Mouse (Mus musculus) forebrain, embryonic 13.5 days (tissue): ENCODE measurements around the gene Traf1. TPM values are rescaled to one million over a fixed set of nuclear protein-coding genes. Genes with fewer than 3 reads are reported as not detected.

Experiments used
- ATAC-seq: fragments of 200-750 bp; cut with Nextera tagmentation; 2 replicates; pipeline ENCODE4 v1.8.0; 2017
- H3K27ac ChIP-seq: fragments of 300-500 bp; sonication (generic); 2 replicates; pipeline ENCODE4 v1.5.1; 2015; ENCODE audit warnings: inconsistent platforms, mild to moderate bottlenecking, moderate library complexity
- H3K27me3 ChIP-seq: fragments of 300-500 bp; sonication (generic); 2 replicates; pipeline ENCODE4 v1.6.1; 2015; ENCODE audit warnings: mild to moderate bottlenecking, inconsistent platforms
- H3K36me3 ChIP-seq: fragments of 300-500 bp; sonication (generic); 2 replicates; pipeline ENCODE4 v1.6.1; 2015; ENCODE audit warnings: mild to moderate bottlenecking, inconsistent platforms; ENCODE audit not compliant: poor library complexity, severe bottlenecking
- H3K4me1 ChIP-seq: fragments of 300-500 bp; sonication (generic); 2 replicates; pipeline ENCODE4 v1.6.1; 2015; ENCODE audit warnings: inconsistent platforms
- H3K4me2 ChIP-seq: fragments of 300-500 bp; sonication (generic); 2 replicates; pipeline ENCODE4 v1.6.1; 2015; ENCODE audit warnings: inconsistent platforms, mild to moderate bottlenecking, moderate library complexity
- H3K4me3 ChIP-seq: fragments of 300-500 bp; sonication (generic); 2 replicates; pipeline ENCODE4 v1.5.1; 2015; ENCODE audit warnings: mild to moderate bottlenecking, inconsistent platforms
- H3K9ac ChIP-seq: fragments of 300-500 bp; sonication (generic); 2 replicates; pipeline ENCODE4 v1.6.1; 2015; ENCODE audit warnings: mild to moderate bottlenecking, inconsistent platforms
- H3K9me3 ChIP-seq: fragments of 300-500 bp; sonication (generic); replicated peaks from 2 replicates; pipeline ENCODE4 v1.6.1; 2016; ENCODE audit warnings: inconsistent platforms
- WGBS: fragments of 180-500 bp; shearing (Covaris S2); methylation state at CpG from one replicate; pipeline ENCODE4 v1.1.7; 2015; 5-methylcytosine and 5-hydroxymethylcytosine counted together
- polyA plus RNA-seq: library from polyadenylated mRNA; unstranded; fragments of >200 nt; fragmentation: Nextera tagmentation; extraction: Ambion mirVana; gene quantifications from 2 replicates; pipeline ENCODE4 v1.2.1, GENCODE M21; 2015

The Traf1 gene
- polyA plus RNA-seq, 1 experiment from 2014 or later, result 0.13 TPM

- peaks cover 10% of the 10 kb centered on the region; the same call in 1 of the 2 replicates for H3K36me3 ChIP-seq
- no peak overlapping the region for H3K4me3 ChIP-seq
- no peak overlapping the region for H3K4me2 ChIP-seq
- H3K4me1 ChIP-seq, result peaks cover 12% of the 10 kb centered on the region
- no peaks in the 10 kb centered on the region for H3K9me3 ChIP-seq
- WGBS, result 80% methylated on average over 6 of the region's 6 CpGs
- H3K9ac ChIP-seq, result no peak overlapping the region
- H3K27ac ChIP-seq, result no peak overlapping the region
- ATAC-seq, result no peak
- 0 out of 2 replicates have a peak, but pooled peaks cover 4% of the 10 kb centered on the region for H3K27me3 ChIP-seq
Observed at GRCm38 (mm10) chr2:34906426-34906825, 55.1 kb downstream of the Traf1 start.

GRCm38 (mm10) chr2:34904849-34905542 is 56.6 kb downstream of the Traf1 start:
- H3K27ac ChIP-seq, result peak overlapping the region; percentile 67
- H3K4me1 ChIP-seq, result peaks cover 12% of the 10 kb centered on the region
- no peaks in the 10 kb centered on the region for H3K9me3 ChIP-seq
- H3K4me3 ChIP-seq, result peak overlapping the region; percentile 33
- H3K4me2 ChIP-seq, result peak overlapping the region; percentile 60
- no peaks in the 10 kb centered on the region for H3K27me3 ChIP-seq
- ATAC-seq, result peak; percentile 97
- peaks cover 10% of the 10 kb centered on the region; the same call in 1 of the 2 replicates for H3K36me3 ChIP-seq
- under 1% methylated on average over 34 of the region's 34 CpGs for WGBS
- H3K9ac ChIP-seq, result peak overlapping the region; percentile 47

GRCm38 (mm10) chr2:34903652-34904405 is 57.7 kb downstream of the Traf1 start:
- H3K27ac ChIP-seq, result 0 out of 2 replicates have a peak overlapping the region, but pooled peaks have one; percentile 67
- no peak overlapping the region for H3K9ac ChIP-seq
- peak overlapping the region; percentile 60 for H3K4me2 ChIP-seq
- H3K27me3 ChIP-seq, result no peaks in the 10 kb centered on the region
- no peak for ATAC-seq
- WGBS, result 85% methylated on average over 4 of the region's 4 CpGs
- no peaks in the 10 kb centered on the region for H3K9me3 ChIP-seq
- no peak overlapping the region for H3K4me3 ChIP-seq
- peaks cover 10% of the 10 kb centered on the region; the same call in 1 of the 2 replicates for H3K36me3 ChIP-seq
- H3K4me1 ChIP-seq, result peaks cover 12% of the 10 kb centered on the region

- WGBS, result 88% methylated on average over 7 of the region's 7 CpGs
- Histone ChIP-seq H3K27ac (no peak overlapping the region), H3K4me3 (no peak overlapping the region), H3K27me3 (no peaks in the 10 kb centered on the region), H3K9ac (no peak overlapping the region), H3K4me1 (peaks cover 12% of the 10 kb centered on the region), H3K36me3 (peaks cover 10% of the 10 kb centered on the region; the same call in 1 of the 2 replicates), H3K4me2 (no peak overlapping the region), H3K9me3 (no peaks in the 10 kb centered on the region)
- no peak for ATAC-seq
Observed at GRCm38 (mm10) chr2:34903191-34903590, 58.4 kb downstream of the Traf1 start.

- no peak overlapping the region for H3K4me3 ChIP-seq
- peaks cover 12% of the 10 kb centered on the region for H3K4me1 ChIP-seq
- WGBS, result 86% methylated on average over 6 of the region's 6 CpGs
- no peak overlapping the region for H3K9ac ChIP-seq
- ATAC-seq, result no peak
- no peak overlapping the region for H3K27ac ChIP-seq
- peaks cover 10% of the 10 kb centered on the region; the same call in 1 of the 2 replicates for H3K36me3 ChIP-seq
- no peak overlapping the region for H3K4me2 ChIP-seq
- H3K27me3 ChIP-seq, result no peaks in the 10 kb centered on the region
- H3K9me3 ChIP-seq, result no peaks in the 10 kb centered on the region
Observed at GRCm38 (mm10) chr2:34902731-34903130, 58.8 kb downstream of the Traf1 start.

GRCm38 (mm10) chr2:34901726-34902125 is 59.8 kb downstream of the Traf1 start:
- Histone ChIP-seq H3K27ac (no peak overlapping the region), H3K4me1 (peaks cover 12% of the 10 kb centered on the region), H3K4me2 (no peak overlapping the region), H3K4me3 (no peak overlapping the region), H3K9me3 (no peaks in the 10 kb centered on the region), H3K27me3 (no peaks in the 10 kb centered on the region), H3K9ac (no peak overlapping the region), H3K36me3 (peaks cover 10% of the 10 kb centered on the region; the same call in 1 of the 2 replicates)
- no peak for ATAC-seq
- WGBS, result 74% methylated on average over 4 of the region's 4 CpGs

- H3K27me3 ChIP-seq, result no peaks in the 10 kb centered on the region
- H3K4me1 ChIP-seq, result peaks cover 10% of the 10 kb centered on the region
- no peak overlapping the region for H3K4me2 ChIP-seq
- WGBS, result 90% methylated on average over 1 of the region's 1 CpGs
- H3K27ac ChIP-seq, result no peak overlapping the region
- no peaks in the 10 kb centered on the region for H3K9me3 ChIP-seq
- peaks cover 10% of the 10 kb centered on the region; the same call in 1 of the 2 replicates for H3K36me3 ChIP-seq
- ATAC-seq, result no peak
- H3K9ac ChIP-seq, result no peak overlapping the region
- no peak overlapping the region for H3K4me3 ChIP-seq
Observed at GRCm38 (mm10) chr2:34900412-34900811, 61.2 kb downstream of the Traf1 start.

GRCm38 (mm10) chr2:34899682-34900081 is 61.9 kb downstream of the Traf1 start:
- no peak for ATAC-seq
- peaks cover 10% of the 10 kb centered on the region; the same call in 1 of the 2 replicates for H3K36me3 ChIP-seq
- no peak overlapping the region for H3K4me2 ChIP-seq
- H3K9me3 ChIP-seq, result no peaks in the 10 kb centered on the region
- WGBS, result 88% methylated on average over 11 of the region's 11 CpGs
- H3K4me3 ChIP-seq, result no peak overlapping the region
- no peak overlapping the region for H3K27ac ChIP-seq
- H3K27me3 ChIP-seq, result no peaks in the 10 kb centered on the region
- H3K4me1 ChIP-seq, result peaks cover 7% of the 10 kb centered on the region
- H3K9ac ChIP-seq, result no peak overlapping the region

- H3K4me1 ChIP-seq, result no peaks in the 10 kb centered on the region
- no peak overlapping the region for H3K9ac ChIP-seq
- H3K4me2 ChIP-seq, result no peak overlapping the region
- no peaks in the 10 kb centered on the region for H3K27me3 ChIP-seq
- 19% methylated on average over 10 of the region's 10 CpGs for WGBS
- no peak overlapping the region for H3K4me3 ChIP-seq
- no peak overlapping the region for H3K27ac ChIP-seq
- ATAC-seq, result no peak
- H3K9me3 ChIP-seq, result no peaks in the 10 kb centered on the region
- H3K36me3 ChIP-seq, result peaks cover 10% of the 10 kb centered on the region; the same call in 1 of the 2 replicates
Observed at GRCm38 (mm10) chr2:34897820-34898219, 63.8 kb downstream of the Traf1 start.

- no peak for ATAC-seq
- H3K9ac ChIP-seq, result no peak overlapping the region
- 88% methylated on average over 17 of the region's 17 CpGs for WGBS
- H3K4me1 ChIP-seq, result no peaks in the 10 kb centered on the region
- H3K9me3 ChIP-seq, result no peaks in the 10 kb centered on the region
- no peak overlapping the region for H3K4me2 ChIP-seq
- no peak overlapping the region for H3K4me3 ChIP-seq
- H3K36me3 ChIP-seq, result peaks cover 3% of the 10 kb centered on the region; the same call in 1 of the 2 replicates
- no peaks in the 10 kb centered on the region for H3K27me3 ChIP-seq
- H3K27ac ChIP-seq, result no peak overlapping the region
Observed at GRCm38 (mm10) chr2:34896821-34897460, 64.6 kb downstream of the Traf1 start.

- H3K9ac ChIP-seq, result no peak overlapping the region
- WGBS, result 85% methylated on average over 19 of the region's 19 CpGs
Observed at GRCm38 (mm10) chr2:34895503-34896113, 66.0 kb downstream of the Traf1 start.

More at GRCm38 (mm10) chr2:34895503-34896113, 66.0 kb downstream of the Traf1 start:
- ATAC-seq, result no peak
- H3K4me2 ChIP-seq, result no peak overlapping the region
- no peaks in the 10 kb centered on the region for H3K9me3 ChIP-seq
- H3K36me3 ChIP-seq, result no peaks in the 10 kb centered on the region
- no peak overlapping the region for H3K27ac ChIP-seq
- H3K27me3 ChIP-seq, result no peaks in the 10 kb centered on the region
- H3K4me3 ChIP-seq, result no peak overlapping the region
- no peaks in the 10 kb centered on the region for H3K4me1 ChIP-seq
